Mouse (Mus musculus) cerebellum, postnatal 25 days (tissue): ENCODE results near the gene Cntnap2.
"Not testable (repeated sequence)": the region's sequence is repeated elsewhere in the genome, so short reads cannot be mapped to it uniquely, and the experiment has no call there.

Experiments used
- DNase-seq, 2 experiments: peaks; one replicate each; pipeline ENCODE4 v3.0.0; 2021; ENCODE audit warnings: mixed read lengths in 2 of 2

The Cntnap2 gene

GRCm38 (mm10) chr6:46346946-46347345 is 1287.8 kb downstream of the Cntnap2 start:
- no peak for DNase-seq

- DNase-seq: no peak
These were observed 1301.9 kb downstream of the Cntnap2 start for GRCm38 (mm10) chr6:46361091-46361490.

GRCm38 (mm10) chr6:46362156-46362555 is 1303.0 kb downstream of the Cntnap2 start:
- DNase-seq: peak in 1 of 2 experiments; percentile 30

- peak; percentile 22 to 71 for DNase-seq
These were observed 1339.8 kb downstream of the Cntnap2 start for GRCm38 (mm10) chr6:46398725-46399589.

GRCm38 (mm10) chr6:46414154-46414553 is 1355.0 kb downstream of the Cntnap2 start:
- no peak for DNase-seq

GRCm38 (mm10) chr6:46414562-46414961 is 1355.4 kb downstream of the Cntnap2 start:
- peak in 1 of 2 experiments; percentile 6 for DNase-seq

- DNase-seq: no peak
These were observed 1360.7 kb downstream of the Cntnap2 start for GRCm38 (mm10) chr6:46419827-46420226.

- DNase-seq: no peak
These were observed 1361.2 kb downstream of the Cntnap2 start for GRCm38 (mm10) chr6:46420349-46420748.

- DNase-seq: no peak
These were observed 1369.1 kb downstream of the Cntnap2 start for GRCm38 (mm10) chr6:46428231-46428630.

- DNase-seq: no peak
These were observed 1391.9 kb downstream of the Cntnap2 start for GRCm38 (mm10) chr6:46450917-46451638.

GRCm38 (mm10) chr6:46472683-46473082 is 1413.5 kb downstream of the Cntnap2 start:
- DNase-seq: peak; percentile 31 to 49

GRCm38 (mm10) chr6:46484392-46484791 is 1425.2 kb downstream of the Cntnap2 start:
- DNase-seq: no peak

- no peak for DNase-seq
These were observed 1443.6 kb downstream of the Cntnap2 start for GRCm38 (mm10) chr6:46502786-46503185.

GRCm38 (mm10) chr6:46512841-46513240 is 1453.7 kb downstream of the Cntnap2 start:
- DNase-seq: no peak

- DNase-seq: not testable (repeated sequence)
These were observed 1478.4 kb downstream of the Cntnap2 start for GRCm38 (mm10) chr6:46537586-46537985.

GRCm38 (mm10) chr6:46563470-46563869 is 1504.3 kb downstream of the Cntnap2 start:
- DNase-seq: no peak

GRCm38 (mm10) chr6:46575055-46575454 is 1515.9 kb downstream of the Cntnap2 start:
- DNase-seq: peak in 1 of 2 experiments; percentile 16

- peak; percentile 10 to 15 for DNase-seq
These were observed 1553.2 kb downstream of the Cntnap2 start for GRCm38 (mm10) chr6:46612365-46612764.

- DNase-seq: no peak
These were observed 1553.7 kb downstream of the Cntnap2 start for GRCm38 (mm10) chr6:46612872-46613271.

- no peak for DNase-seq
These were observed 1609.9 kb downstream of the Cntnap2 start for GRCm38 (mm10) chr6:46669018-46669417.

- no peak for DNase-seq
These were observed 1615.9 kb downstream of the Cntnap2 start for GRCm38 (mm10) chr6:46675081-46675480.

- no peak for DNase-seq
These were observed 1616.5 kb downstream of the Cntnap2 start for GRCm38 (mm10) chr6:46675621-46676020.

- no peak for DNase-seq
These were observed 1637.0 kb downstream of the Cntnap2 start for GRCm38 (mm10) chr6:46696187-46696586.

GRCm38 (mm10) chr6:46699343-46699742 is 1640.2 kb downstream of the Cntnap2 start:
- DNase-seq: peak; percentile 63 to 71
